Mouse (Mus musculus) liver, adult 2 months (tissue): ENCODE measurements at regions not wholly inside any gene's neighbourhood (a gene's known extent, or its start where the extent isn't known, plus 50 kb on each side); places are given as distances from the start of the nearest gene placed in this dataset.

Experiments used
- CTCF ChIP-seq: fragments of 200-500 bp; IDR thresholded peaks from 2 replicates; pipeline ENCODE4 v1.5.1; 2011; ENCODE audit warnings: low read depth, low read length, control low read depth
- POLR2A ChIP-seq: fragments of 200-500 bp; IDR thresholded peaks from 2 replicates; pipeline ENCODE4 v1.6.1; 2011; ENCODE audit warnings: low read length, control low read depth; ENCODE audit not compliant: insufficient read depth; ENCODE audit errors: extremely low read depth

DNA sequence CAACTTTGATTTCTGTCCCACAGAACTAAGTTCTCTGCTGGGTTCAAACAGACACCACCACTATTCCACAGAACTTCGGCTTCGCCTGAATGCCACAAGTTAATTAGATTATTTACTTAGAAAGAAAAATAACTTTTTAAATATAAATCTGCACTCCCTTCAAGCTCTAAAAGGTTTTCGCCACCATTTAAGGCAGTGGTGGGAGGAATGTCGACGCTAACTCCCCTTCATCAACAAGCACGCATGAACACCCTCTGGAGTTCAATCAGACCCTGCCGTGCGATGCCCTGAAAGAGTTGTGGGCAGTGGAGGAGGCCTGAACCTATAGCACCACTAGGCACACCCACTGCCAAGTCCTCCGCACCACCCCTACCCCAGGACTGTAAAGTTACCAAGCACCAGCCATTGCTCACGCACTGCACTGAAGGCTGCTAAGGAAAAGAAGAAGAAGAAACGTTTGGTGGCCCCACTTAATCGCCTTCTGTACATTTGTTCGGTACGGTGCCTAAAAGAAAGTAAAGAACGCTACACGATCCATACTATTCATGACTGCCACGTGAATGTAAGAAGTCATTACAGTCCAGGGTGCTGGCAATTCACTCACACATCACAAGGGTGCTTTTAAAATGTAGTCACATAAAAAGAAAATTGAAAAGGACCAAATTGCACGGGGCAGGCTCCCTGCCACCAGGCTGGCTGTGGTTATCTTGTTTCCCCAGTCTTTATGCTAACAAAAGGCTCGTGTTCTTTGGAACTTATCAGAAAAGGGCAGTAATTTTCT, 56.7 kb upstream of the Hmcn1 start:
- TF ChIP-seq CTCF (no peak), POLR2A (no peak)
